Mouse (Mus musculus) limb, embryonic 15.5 days (tissue): ENCODE measurements around the gene Kxd1. TPM values are rescaled to one million over a fixed set of nuclear protein-coding genes. Genes with fewer than 3 reads are reported as not detected.
A peak's percentile ranks its signal among the peaks of the same experiment; 100 is the strongest.

Experiments
- ATAC-seq: fragments of 200-750 bp; cut with Nextera tagmentation; 2 replicates; pipeline ENCODE4 v1.8.0; 2017; ENCODE audit warnings: low read depth, moderate TSS enrichment; ENCODE audit not compliant: insufficient number of reproducible peaks, low FRiP score, low TSS enrichment
- H3K27ac ChIP-seq: fragments of 300-500 bp; sonication (generic); 2 replicates; pipeline ENCODE4 v1.5.1; 2015; ENCODE audit warnings: moderate library complexity, mild to moderate bottlenecking, inconsistent platforms
- H3K27me3 ChIP-seq: fragments of 300-500 bp; sonication (generic); 2 replicates; pipeline ENCODE4 v1.6.1; 2015; ENCODE audit warnings: inconsistent platforms
- H3K36me3 ChIP-seq: fragments of 300-500 bp; sonication (generic); 2 replicates; pipeline ENCODE4 v1.6.1; 2015; ENCODE audit warnings: inconsistent platforms
- H3K4me1 ChIP-seq: fragments of 300-500 bp; sonication (generic); 2 replicates; pipeline ENCODE4 v1.6.1; 2015; ENCODE audit warnings: inconsistent platforms
- H3K4me2 ChIP-seq: fragments of 300-500 bp; sonication (generic); 2 replicates; pipeline ENCODE4 v1.6.1; 2015; ENCODE audit warnings: mild to moderate bottlenecking, inconsistent platforms
- H3K4me3 ChIP-seq: fragments of 300-500 bp; sonication (generic); 2 replicates; pipeline ENCODE4 v1.5.1; 2015; ENCODE audit warnings: mild to moderate bottlenecking, inconsistent platforms
- H3K9ac ChIP-seq: fragments of 300-500 bp; sonication (generic); 2 replicates; pipeline ENCODE4 v1.6.1; 2015; ENCODE audit warnings: inconsistent platforms
- H3K9me3 ChIP-seq: fragments of 300-500 bp; sonication (generic); 2 replicates; pipeline ENCODE4 v1.6.1; 2016; ENCODE audit warnings: inconsistent platforms
- WGBS: fragments of 180-500 bp; shearing (Covaris S2); methylation state at CpG from one replicate; pipeline ENCODE4 v1.1.7; 2015; 5-methylcytosine and 5-hydroxymethylcytosine counted together
- polyA plus RNA-seq: library from polyadenylated mRNA; unstranded; fragments of >200 nt; fragmentation: Nextera tagmentation; extraction: Ambion mirVana; gene quantifications from 2 replicates; pipeline ENCODE4 v1.2.1, GENCODE M21; 2015

Gene Kxd1
- polyA plus RNA-seq, 1 experiment from 2014 or later = 55.1 TPM

GRCm38 (mm10) chr8:70468733-70469132, 59.0 kb downstream of the Kxd1 start:
- no peak overlapping the region for H3K27ac ChIP-seq
- no peaks in the 10 kb centered on the region for H3K27me3 ChIP-seq
- no peaks in the 10 kb centered on the region for H3K9me3 ChIP-seq
- H3K4me1 ChIP-seq = peaks cover 40% of the 10 kb centered on the region
- peaks cover 11% of the 10 kb centered on the region for H3K36me3 ChIP-seq
- no peak overlapping the region for H3K9ac ChIP-seq
- no peak overlapping the region for H3K4me3 ChIP-seq
- no peak overlapping the region for H3K4me2 ChIP-seq
- ATAC-seq = no peak
- WGBS = 87% methylated on average over 4 of the region's 4 CpGs

- H3K27me3 ChIP-seq = no peaks in the 10 kb centered on the region
- H3K27ac ChIP-seq = 0 out of 2 replicates have a peak overlapping the region, but pooled peaks have one; percentile 1
- H3K4me1 ChIP-seq = peaks cover 47% of the 10 kb centered on the region
- no peak overlapping the region for H3K4me3 ChIP-seq
- no peaks in the 10 kb centered on the region for H3K9me3 ChIP-seq
- no peak overlapping the region for H3K4me2 ChIP-seq
- WGBS = 52% methylated on average over 1 of the region's 1 CpGs
- H3K9ac ChIP-seq = no peak overlapping the region
- no peak for ATAC-seq
- peaks cover 11% of the 10 kb centered on the region for H3K36me3 ChIP-seq
These were observed 59.8 kb downstream of the Kxd1 start for GRCm38 (mm10) chr8:70467907-70468306.

- Histone ChIP-seq H3K27me3 (no peaks in the 10 kb centered on the region), H3K4me1 (peaks cover 52% of the 10 kb centered on the region), H3K4me3 (no peak overlapping the region), H3K9me3 (no peaks in the 10 kb centered on the region), H3K9ac (no peak overlapping the region), H3K36me3 (peaks cover 11% of the 10 kb centered on the region), H3K27ac (peak overlapping the region; percentile 57), H3K4me2 (no peak overlapping the region)
- 57% methylated on average over 5 of the region's 5 CpGs for WGBS
- ATAC-seq = no peak
These were observed 60.5 kb downstream of the Kxd1 start for GRCm38 (mm10) chr8:70467229-70467725.

- Histone ChIP-seq H3K9me3 (no peaks in the 10 kb centered on the region), H3K27me3 (no peaks in the 10 kb centered on the region), H3K9ac (no peak overlapping the region), H3K27ac (peak overlapping the region; percentile 57), H3K4me1 (peaks cover 57% of the 10 kb centered on the region), H3K36me3 (peaks cover 11% of the 10 kb centered on the region), H3K4me3 (no peak overlapping the region), H3K4me2 (no peak overlapping the region)
- no peak for ATAC-seq
- 54% methylated on average over 11 of the region's 11 CpGs for WGBS
These were observed 61.0 kb downstream of the Kxd1 start for GRCm38 (mm10) chr8:70466771-70467170.

GRCm38 (mm10) chr8:70466305-70466704, 61.5 kb downstream of the Kxd1 start:
- WGBS = 87% methylated on average over 4 of the region's 4 CpGs
- 0 out of 2 replicates have a peak overlapping the region, but pooled peaks have one; percentile 57 for H3K27ac ChIP-seq

GRCm38 (mm10) chr8:70465701-70466100, 62.1 kb downstream of the Kxd1 start:
- H3K4me1 ChIP-seq = peaks cover 64% of the 10 kb centered on the region

More at GRCm38 (mm10) chr8:70466305-70466704, 61.5 kb downstream of the Kxd1 start:
- Histone ChIP-seq H3K36me3 (peaks cover 11% of the 10 kb centered on the region), H3K4me3 (no peak overlapping the region), H3K27me3 (no peaks in the 10 kb centered on the region), H3K9ac (no peak overlapping the region), H3K9me3 (no peaks in the 10 kb centered on the region), H3K4me2 (no peak overlapping the region), H3K4me1 (peaks cover 62% of the 10 kb centered on the region)
- ATAC-seq = no peak

GRCm38 (mm10) chr8:70464162-70464561, 63.6 kb downstream of the Kxd1 start:
- no peak for ATAC-seq
- WGBS = 88% methylated on average over 6 of the region's 6 CpGs
- no peak overlapping the region for H3K4me2 ChIP-seq

More at GRCm38 (mm10) chr8:70465701-70466100, 62.1 kb downstream of the Kxd1 start:
- no peak overlapping the region for H3K9ac ChIP-seq
- 97% methylated on average over 4 of the region's 4 CpGs for WGBS
- no peak overlapping the region for H3K4me2 ChIP-seq
- H3K27ac ChIP-seq = no peak overlapping the region
- no peak overlapping the region for H3K4me3 ChIP-seq
- peaks cover 11% of the 10 kb centered on the region for H3K36me3 ChIP-seq
- no peak for ATAC-seq
- H3K9me3 ChIP-seq = no peaks in the 10 kb centered on the region
- no peaks in the 10 kb centered on the region for H3K27me3 ChIP-seq

GRCm38 (mm10) chr8:70463306-70463705, 64.5 kb downstream of the Kxd1 start:
- Histone ChIP-seq H3K4me2 (no peak overlapping the region), H3K36me3 (peaks cover 17% of the 10 kb centered on the region)

More at GRCm38 (mm10) chr8:70464162-70464561, 63.6 kb downstream of the Kxd1 start:
- Histone ChIP-seq H3K4me3 (no peak overlapping the region), H3K4me1 (peaks cover 58% of the 10 kb centered on the region), H3K9ac (no peak overlapping the region), H3K36me3 (peaks cover 17% of the 10 kb centered on the region), H3K27ac (no peak overlapping the region), H3K9me3 (no peaks in the 10 kb centered on the region), H3K27me3 (no peaks in the 10 kb centered on the region)

GRCm38 (mm10) chr8:70462516-70462813, 65.3 kb downstream of the Kxd1 start:
- no peaks in the 10 kb centered on the region for H3K27me3 ChIP-seq
- H3K4me2 ChIP-seq = no peak overlapping the region
- no peak overlapping the region for H3K4me3 ChIP-seq
- H3K9ac ChIP-seq = no peak overlapping the region
- H3K9me3 ChIP-seq = no peaks in the 10 kb centered on the region
- H3K4me1 ChIP-seq = peaks cover 44% of the 10 kb centered on the region
- no peak for ATAC-seq
- peaks cover 17% of the 10 kb centered on the region for H3K36me3 ChIP-seq
- H3K27ac ChIP-seq = peak overlapping the region; percentile 86
- 41% methylated on average over 8 of the region's 8 CpGs for WGBS

More at GRCm38 (mm10) chr8:70463306-70463705, 64.5 kb downstream of the Kxd1 start:
- ATAC-seq = no peak
- WGBS = 71% methylated on average over 4 of the region's 4 CpGs
- H3K27me3 ChIP-seq = no peaks in the 10 kb centered on the region
- no peak overlapping the region for H3K9ac ChIP-seq
- no peak overlapping the region for H3K27ac ChIP-seq
- peaks cover 51% of the 10 kb centered on the region for H3K4me1 ChIP-seq
- no peak overlapping the region for H3K4me3 ChIP-seq
- no peaks in the 10 kb centered on the region for H3K9me3 ChIP-seq

- Histone ChIP-seq H3K27ac (peak overlapping the region; percentile 86), H3K4me1 (peaks cover 39% of the 10 kb centered on the region), H3K4me3 (no peak overlapping the region), H3K4me2 (no peak overlapping the region), H3K9me3 (no peaks in the 10 kb centered on the region), H3K9ac (no peak overlapping the region), H3K27me3 (no peaks in the 10 kb centered on the region), H3K36me3 (peaks cover 17% of the 10 kb centered on the region)
- 72% methylated on average over 16 of the region's 16 CpGs for WGBS
- peak; percentile 4; the same call in 1 of the 2 replicates for ATAC-seq
These were observed 65.8 kb downstream of the Kxd1 start for GRCm38 (mm10) chr8:70461765-70462515.

- 71% methylated on average over 9 of the region's 9 CpGs for WGBS
- no peak for ATAC-seq
- no peaks in the 10 kb centered on the region for H3K27me3 ChIP-seq
These were observed 67.2 kb downstream of the Kxd1 start for GRCm38 (mm10) chr8:70460606-70461005.

GRCm38 (mm10) chr8:70460199-70460598, 67.6 kb downstream of the Kxd1 start:
- no peaks in the 10 kb centered on the region for H3K27me3 ChIP-seq
- no peak overlapping the region for H3K9ac ChIP-seq
- H3K4me3 ChIP-seq = no peak overlapping the region
- H3K27ac ChIP-seq = no peak overlapping the region
- H3K4me1 ChIP-seq = peaks cover 29% of the 10 kb centered on the region
- H3K4me2 ChIP-seq = no peak overlapping the region
- peaks cover 6% of the 10 kb centered on the region for H3K36me3 ChIP-seq
- ATAC-seq = no peak
- no peaks in the 10 kb centered on the region for H3K9me3 ChIP-seq
- 94% methylated on average over 5 of the region's 5 CpGs for WGBS

More at GRCm38 (mm10) chr8:70460606-70461005, 67.2 kb downstream of the Kxd1 start:
- H3K9me3 ChIP-seq = no peaks in the 10 kb centered on the region
- H3K36me3 ChIP-seq = peaks cover 9% of the 10 kb centered on the region
- peaks cover 29% of the 10 kb centered on the region for H3K4me1 ChIP-seq
- no peak overlapping the region for H3K4me3 ChIP-seq
- H3K4me2 ChIP-seq = no peak overlapping the region
- no peak overlapping the region for H3K9ac ChIP-seq
- H3K27ac ChIP-seq = no peak overlapping the region
